In the genomic region with DNA sequence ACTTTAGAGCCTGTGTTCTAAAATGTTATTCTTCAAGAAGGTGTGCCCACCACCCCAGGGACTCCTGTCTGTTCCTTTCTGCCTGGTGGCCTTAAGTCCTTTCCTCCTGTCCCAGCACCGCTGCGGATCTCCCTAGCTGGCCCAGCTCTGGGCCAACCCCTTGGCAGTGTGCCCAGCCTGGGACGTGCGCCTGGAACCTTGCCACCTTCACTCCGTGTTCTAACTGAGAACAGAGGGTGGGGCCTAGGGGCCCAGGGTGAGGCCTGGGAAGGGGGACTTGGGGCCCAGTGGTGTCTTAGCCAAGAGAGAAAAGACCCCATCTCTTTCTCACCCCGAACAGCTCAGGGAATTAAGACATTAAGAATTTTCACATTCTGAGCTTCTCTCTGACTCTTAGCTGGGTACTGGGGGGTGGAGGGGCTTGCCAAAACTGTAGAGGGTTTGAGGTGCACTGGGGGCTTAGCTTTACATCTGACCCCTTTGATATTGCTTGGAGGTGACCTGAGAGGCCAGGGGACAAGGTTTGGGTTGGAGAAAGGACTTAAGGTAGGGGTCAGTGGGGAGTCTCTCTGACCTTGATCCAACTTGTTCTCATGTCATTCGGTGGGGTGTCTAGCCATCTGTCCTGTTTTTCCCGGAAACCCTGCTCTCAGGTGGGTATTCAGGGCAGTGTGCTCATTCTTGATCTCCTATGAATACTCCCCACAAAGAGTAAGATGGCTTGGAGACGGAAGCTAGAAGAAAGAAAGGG, we compare ENCODE assay signal across 9 mouse cellular contexts. TPM values are rescaled to one million over a fixed set of nuclear protein-coding genes. Genes with fewer than 3 reads are reported as not detected.
DNase-seq lines count a peak whose midpoint lies in the region; ATAC-seq and TF ChIP-seq lines count a peak whose summit lies in the region.
"Had no signal": no experiment of that assay in that cellular context is flagged by ENCODE, and none has a peak within 500 bp of the region (broad histone marks: within the 10 kb centered on the region; RNA-seq: fewer than 3 reads in every experiment).

No protein-coding gene starts in this region.

- peaks cover 67% of the 10 kb centered on the region for H3K4me1 ChIP-seq in forebrain, embryonic 13.5 days
- H3K4me1 ChIP-seq in heart, postnatal 0 days (ENCODE audit: control insufficient read depth, insufficient read depth): peaks cover 43% of the 10 kb centered on the region

- H3K27me3 ChIP-seq in forebrain, embryonic 13.5 days: peaks cover 8% of the 10 kb centered on the region; the same call in 1 of the 2 replicates
- no peaks in the 10 kb centered on the region for H3K27me3 ChIP-seq in heart, postnatal 0 days (ENCODE audit: control insufficient read depth, insufficient read depth, low read length)

- ATAC-seq in forebrain, embryonic 13.5 days: peak; percentile 42
- peak; percentile 56 for ATAC-seq in heart, postnatal 0 days (ENCODE audit: insufficient read depth, low read depth)

- H3K9ac ChIP-seq in forebrain, embryonic 13.5 days: no peak overlapping the region
- H3K9ac ChIP-seq in heart, postnatal 0 days (replicated peaks; ENCODE audit: low read depth, low read length): peak overlapping the region; percentile 73

- no peaks in the 10 kb centered on the region for H3K9me3 ChIP-seq in forebrain, embryonic 13.5 days (replicated peaks)
- no peaks in the 10 kb centered on the region for H3K9me3 ChIP-seq in heart, postnatal 0 days (replicated peaks; ENCODE audit: control insufficient read depth, low read length)

- H3K27ac ChIP-seq in forebrain, embryonic 13.5 days: peak overlapping the region; percentile 82
- peak overlapping the region; percentile 95 for H3K27ac ChIP-seq in heart, postnatal 0 days (ENCODE audit: low read depth)

- TF ChIP-seq EP300 in heart, postnatal 0 days (IDR thresholded peaks at IDR 0.05; ENCODE audit: low read depth): peak; percentile 54

- 24% methylated on average over 9 of the region's 9 CpGs for WGBS in forebrain, embryonic 13.5 days
- 10% methylated on average over 9 of the region's 9 CpGs for WGBS in heart, postnatal 0 days
- 10% methylated on average over 9 of the region's 9 CpGs for whole genome bisulfite sequencing in large intestine, adult 2 months

- peak overlapping the region; percentile 73 for H3K4me2 ChIP-seq in forebrain, embryonic 13.5 days
- H3K4me2 ChIP-seq in heart, postnatal 0 days (ENCODE audit: low read depth, low read length): peak overlapping the region; percentile 81

- DNase-seq in left cerebral cortex, adult 18-20 months (ENCODE audit: low spot score in 2 of 2): peak; percentile 84 to 87
- DNase-seq in left cerebral cortex, adult 11 months (ENCODE audit: low spot score): no peak
- DNase-seq in heart, postnatal 0 days (ENCODE audit: low spot score): peak; percentile 96
- DNase-seq in large intestine, adult 2 months (ENCODE audit: low read depth, low spot score): peak; percentile 87
- DNase-seq in lung, adult 18-20 months: peak; percentile 97 to 98
- peak; percentile 98 for DNase-seq in ovary, postnatal 10 days (ENCODE audit: low spot score)
- DNase-seq in thymus, postnatal 0 days (ENCODE audit: low spot score): peak; percentile 17

- H3K36me3 ChIP-seq in forebrain, embryonic 13.5 days (ENCODE audit: poor library complexity, severe bottlenecking): no peaks in the 10 kb centered on the region
- H3K36me3 ChIP-seq in heart, postnatal 0 days (replicated peaks; ENCODE audit: control insufficient read depth, insufficient read depth, low read length): no peaks in the 10 kb centered on the region

- peak overlapping the region; percentile 13; the same call in 1 of the 2 replicates for H3K4me3 ChIP-seq in forebrain, embryonic 13.5 days
- H3K4me3 ChIP-seq in heart, postnatal 0 days (ENCODE audit: low read depth, low read length): peak overlapping the region; percentile 62

- TF ChIP-seq CTCF in heart, postnatal 0 days (IDR thresholded peaks at IDR 0.05; ENCODE audit: low read depth): no peak

RNA-seq across cellular contexts. Expression of gene Hif3a, which starts 2.0 kb away (rescaled TPM):
- 1 to 10 TPM; 3.1 to 3.2 TPM for total RNA-seq in left cerebral cortex, adult 18-20 months (2021)
- 4.7 and 5.8 TPM in 2 replicates for polyA plus RNA-seq in forebrain, embryonic 13.5 days (2015; fragmentation: Nextera tagmentation; extraction: Ambion mirVana)
- 29.7 and 35.5 TPM in 2 replicates for total RNA-seq in heart, postnatal 0 days (2014; rRNA removed; ENCODE audit: low replicate concordance)
- polyA plus RNA-seq in heart, postnatal 0 days (2015; fragmentation: Nextera tagmentation; extraction: Ambion mirVana): 4.2 and 6.2 TPM in 2 replicates
- polyA plus RNA-seq in large intestine, adult 2 months (2012; rRNA removed): 0.70 and 0.71 TPM in 2 replicates
- polyA plus RNA-seq in thymus, postnatal 0 days (2015; fragmentation: Nextera tagmentation; extraction: Ambion mirVana): 1.5 and 2.4 TPM in 2 replicates
- total RNA-seq: neutrophil, adult 5-6 weeks had no signal

RNA-seq across cellular contexts. Expression of gene Psg16, which starts 13.6 kb away (rescaled TPM):
- 1 to 10 TPM; 5.3 to 5.8 TPM for total RNA-seq in left cerebral cortex, adult 18-20 months (2021)
- polyA plus RNA-seq in forebrain, embryonic 13.5 days (2015; fragmentation: Nextera tagmentation; extraction: Ambion mirVana): 0.53 and 1.3 TPM in 2 replicates
- 0.08 TPM in 1 of 2 replicates, not detected in the other for total RNA-seq in heart, postnatal 0 days (2014; rRNA removed; ENCODE audit: low replicate concordance)
- 0.07 and 0.12 TPM in 2 replicates for polyA plus RNA-seq in heart, postnatal 0 days (2015; fragmentation: Nextera tagmentation; extraction: Ambion mirVana)
- polyA plus RNA-seq in large intestine, adult 2 months (2012; rRNA removed): 0.02 TPM in 1 of 2 replicates, not detected in the other
- polyA plus RNA-seq in thymus, postnatal 0 days (2015; fragmentation: Nextera tagmentation; extraction: Ambion mirVana): 0.05 and 0.08 TPM in 2 replicates

RNA-seq across cellular contexts. Expression of gene Ppp5c, which starts 32.5 kb away (rescaled TPM):
- total RNA-seq in left cerebral cortex, adult 18-20 months (2021): 100 to 1,000 TPM; 147 to 181 TPM
- 103 and 113 TPM in 2 replicates for polyA plus RNA-seq in forebrain, embryonic 13.5 days (2015; fragmentation: Nextera tagmentation; extraction: Ambion mirVana)
- 55.0 and 68.0 TPM in 2 replicates for total RNA-seq in heart, postnatal 0 days (2014; rRNA removed; ENCODE audit: low replicate concordance)
- 88.5 and 93.6 TPM in 2 replicates for polyA plus RNA-seq in heart, postnatal 0 days (2015; fragmentation: Nextera tagmentation; extraction: Ambion mirVana)
- 198 and 205 TPM in 2 replicates for polyA plus RNA-seq in large intestine, adult 2 months (2012; rRNA removed)
- 120 TPM in 2 replicates for polyA plus RNA-seq in thymus, postnatal 0 days (2015; fragmentation: Nextera tagmentation; extraction: Ambion mirVana)
